Mouse (Mus musculus) forebrain, embryonic 15.5 days (tissue): ENCODE results near the gene Fbxo44. TPM values are rescaled to one million over a fixed set of nuclear protein-coding genes. Genes with fewer than 3 reads are reported as not detected.
"Not testable (repeated sequence)": the region's sequence is repeated elsewhere in the genome, so short reads cannot be mapped to it uniquely, and the experiment has no call there.

Experiments
- ATAC-seq: fragments of 200-750 bp; cut with Nextera tagmentation; replicated peaks from 2 replicates; pipeline ENCODE4 v1.8.0; 2017; ENCODE audit warnings: mild to moderate bottlenecking, moderate TSS enrichment, moderate library complexity
- H3K27ac ChIP-seq: fragments of 300-500 bp; sonication (generic); replicated peaks from 2 replicates; pipeline ENCODE4 v1.5.1; 2015; ENCODE audit warnings: mild to moderate bottlenecking, inconsistent platforms
- H3K27me3 ChIP-seq: fragments of 300-500 bp; sonication (generic); 2 replicates; pipeline ENCODE4 v1.6.1; 2015; ENCODE audit warnings: inconsistent platforms
- H3K36me3 ChIP-seq: fragments of 300-500 bp; sonication (generic); 2 replicates; pipeline ENCODE4 v1.6.1; 2015; ENCODE audit warnings: mild to moderate bottlenecking, inconsistent platforms
- H3K4me1 ChIP-seq: fragments of 300-500 bp; sonication (generic); 2 replicates; pipeline ENCODE4 v1.6.1; 2015; ENCODE audit warnings: inconsistent platforms
- H3K4me2 ChIP-seq: fragments of 300-500 bp; sonication (generic); replicated peaks from 2 replicates; pipeline ENCODE4 v1.6.1; 2015; ENCODE audit warnings: mild to moderate bottlenecking, inconsistent platforms
- H3K4me3 ChIP-seq: fragments of 300-500 bp; sonication (generic); 2 replicates; pipeline ENCODE4 v1.5.1; 2015; ENCODE audit warnings: mild to moderate bottlenecking, inconsistent platforms
- H3K9ac ChIP-seq: fragments of 300-500 bp; sonication (generic); replicated peaks from 2 replicates; pipeline ENCODE4 v1.6.1; 2015; ENCODE audit warnings: mild to moderate bottlenecking, inconsistent platforms
- H3K9me3 ChIP-seq: fragments of 300-500 bp; sonication (generic); 2 replicates; pipeline ENCODE4 v1.6.1; 2016; ENCODE audit warnings: inconsistent platforms
- WGBS: fragments of 180-500 bp; shearing (Covaris S2); methylation state at CpG from one replicate; pipeline ENCODE4 v1.1.7; 2015; ENCODE audit warnings: mixed read lengths; 5-methylcytosine and 5-hydroxymethylcytosine counted together
- polyA plus RNA-seq: library from polyadenylated mRNA; unstranded; fragments of >200 nt; fragmentation: Nextera tagmentation; extraction: Ambion mirVana; gene quantifications from 2 replicates; pipeline ENCODE4 v1.2.1, GENCODE M21; 2015

Gene Fbxo44
- polyA plus RNA-seq, 1 experiment from 2014 or later, result 60.7 TPM

- Histone ChIP-seq H3K9ac (no peak overlapping the region), H3K4me1 (peaks cover 54% of the 10 kb centered on the region), H3K9me3 (no peaks in the 10 kb centered on the region), H3K4me2 (no peak overlapping the region), H3K27me3 (no peaks in the 10 kb centered on the region), H3K36me3 (no peaks in the 10 kb centered on the region), H3K4me3 (no peak overlapping the region), H3K27ac (peak overlapping the region; percentile 88)
- WGBS, result 40% methylated on average over 4 of the region's 4 CpGs
- ATAC-seq, result peak; percentile 81
Measured at GRCm38 (mm10) chr4:148121362-148121761, 38.9 kb downstream of the Fbxo44 start.

- Histone ChIP-seq H3K36me3 (no peaks in the 10 kb centered on the region), H3K27me3 (no peaks in the 10 kb centered on the region), H3K27ac (peak overlapping the region; percentile 88), H3K4me2 (no peak overlapping the region), H3K9ac (no peak overlapping the region), H3K4me3 (no peak overlapping the region), H3K4me1 (peaks cover 50% of the 10 kb centered on the region), H3K9me3 (no peaks in the 10 kb centered on the region)
- ATAC-seq, result 0 out of 2 replicates have a peak, but pooled peaks have one; percentile 0
- WGBS, result 53% methylated on average over 9 of the region's 9 CpGs
Measured at GRCm38 (mm10) chr4:148120555-148120954, 39.7 kb downstream of the Fbxo44 start.

- not testable (repeated sequence) for H3K27ac ChIP-seq, ATAC-seq, H3K9me3 ChIP-seq, H3K9ac ChIP-seq, H3K27me3 ChIP-seq, H3K4me3 ChIP-seq, H3K4me2 ChIP-seq, H3K36me3 ChIP-seq
- WGBS, result 90% methylated on average over 9 of the region's 9 CpGs
- peaks cover 50% of the 10 kb centered on the region for H3K4me1 ChIP-seq
Measured at GRCm38 (mm10) chr4:148119578-148119977, 40.7 kb downstream of the Fbxo44 start.

- Histone ChIP-seq H3K9me3 (no peaks in the 10 kb centered on the region), H3K4me1 (peaks cover 33% of the 10 kb centered on the region), H3K4me3 (no peak overlapping the region), H3K9ac (no peak overlapping the region), H3K4me2 (no peak overlapping the region), H3K27me3 (no peaks in the 10 kb centered on the region), H3K36me3 (peaks cover 16% of the 10 kb centered on the region), H3K27ac (no peak overlapping the region)
- WGBS, result 82% methylated on average over 4 of the region's 4 CpGs
- no peak for ATAC-seq
Measured at GRCm38 (mm10) chr4:148117392-148117791, 42.9 kb downstream of the Fbxo44 start.

- H3K4me3 ChIP-seq, result no peak overlapping the region
- no peak for ATAC-seq
- H3K4me2 ChIP-seq, result no peak overlapping the region
- peaks cover 26% of the 10 kb centered on the region for H3K4me1 ChIP-seq
- no peak overlapping the region for H3K27ac ChIP-seq
- H3K36me3 ChIP-seq, result peaks cover 22% of the 10 kb centered on the region
- 85% methylated on average over 4 of the region's 4 CpGs for WGBS
- H3K27me3 ChIP-seq, result no peaks in the 10 kb centered on the region
- no peak overlapping the region for H3K9ac ChIP-seq
- H3K9me3 ChIP-seq, result no peaks in the 10 kb centered on the region
Measured at GRCm38 (mm10) chr4:148116657-148117056, 43.6 kb downstream of the Fbxo44 start.

GRCm38 (mm10) chr4:148115467-148115866 lies 44.8 kb downstream of the Fbxo44 start:
- Histone ChIP-seq H3K27me3 (no peaks in the 10 kb centered on the region), H3K4me1 (peaks cover 16% of the 10 kb centered on the region), H3K36me3 (peaks cover 24% of the 10 kb centered on the region), H3K9me3 (no peaks in the 10 kb centered on the region), H3K4me2 (no peak overlapping the region), H3K27ac (peak overlapping the region; percentile 75), H3K4me3 (no peak overlapping the region), H3K9ac (no peak overlapping the region)
- WGBS, result 9% methylated on average over 15 of the region's 15 CpGs
- 0 out of 2 replicates have a peak, but pooled peaks have one; percentile 15 for ATAC-seq

- H3K9ac ChIP-seq, result no peak overlapping the region; the same call in 1 of the 2 replicates
- ATAC-seq, result peak; percentile 83
- WGBS, result 7% methylated on average over 15 of the region's 15 CpGs
Measured at GRCm38 (mm10) chr4:148114758-148115391, 45.4 kb downstream of the Fbxo44 start.

GRCm38 (mm10) chr4:148112519-148112918 lies 47.8 kb downstream of the Fbxo44 start:
- Histone ChIP-seq H3K4me3 (no peak overlapping the region), H3K9ac (no peak overlapping the region), H3K27ac (no peak overlapping the region), H3K4me1 (peaks cover 29% of the 10 kb centered on the region), H3K27me3 (no peaks in the 10 kb centered on the region), H3K9me3 (no peaks in the 10 kb centered on the region), H3K4me2 (no peak overlapping the region), H3K36me3 (peaks cover 39% of the 10 kb centered on the region)
- ATAC-seq, result no peak
- 84% methylated on average over 12 of the region's 12 CpGs for WGBS

More at GRCm38 (mm10) chr4:148114758-148115391, 45.4 kb downstream of the Fbxo44 start:
- Histone ChIP-seq H3K4me3 (no peak overlapping the region), H3K4me1 (peaks cover 13% of the 10 kb centered on the region), H3K9me3 (no peaks in the 10 kb centered on the region), H3K4me2 (peak overlapping the region; percentile 7; the same call in 1 of the 2 replicates), H3K27me3 (no peaks in the 10 kb centered on the region), H3K27ac (peak overlapping the region; percentile 75), H3K36me3 (peaks cover 30% of the 10 kb centered on the region)

GRCm38 (mm10) chr4:148109215-148109614 lies 51.1 kb downstream of the Fbxo44 start:
- peaks cover 22% of the 10 kb centered on the region for H3K4me1 ChIP-seq
- no peak overlapping the region for H3K27ac ChIP-seq
- ATAC-seq, result no peak
- WGBS, result 92% methylated on average over 5 of the region's 5 CpGs
- no peaks in the 10 kb centered on the region for H3K9me3 ChIP-seq
- no peaks in the 10 kb centered on the region for H3K27me3 ChIP-seq
- no peak overlapping the region for H3K4me2 ChIP-seq
- no peak overlapping the region for H3K4me3 ChIP-seq
- H3K36me3 ChIP-seq, result peaks cover 45% of the 10 kb centered on the region
- no peak overlapping the region for H3K9ac ChIP-seq

GRCm38 (mm10) chr4:148108565-148109100 lies 51.6 kb downstream of the Fbxo44 start:
- H3K4me3 ChIP-seq, result no peak overlapping the region
- peaks cover 43% of the 10 kb centered on the region for H3K36me3 ChIP-seq
- ATAC-seq, result no peak
- H3K4me1 ChIP-seq, result peaks cover 22% of the 10 kb centered on the region
- no peak overlapping the region for H3K9ac ChIP-seq
- 55% methylated on average over 7 of the region's 7 CpGs for WGBS
- peak overlapping the region; percentile 75 for H3K27ac ChIP-seq
- no peak overlapping the region for H3K4me2 ChIP-seq
- H3K27me3 ChIP-seq, result no peaks in the 10 kb centered on the region
- no peaks in the 10 kb centered on the region for H3K9me3 ChIP-seq

GRCm38 (mm10) chr4:148107621-148108291 lies 52.5 kb downstream of the Fbxo44 start:
- Histone ChIP-seq H3K4me3 (no peak overlapping the region), H3K27me3 (no peaks in the 10 kb centered on the region), H3K36me3 (peaks cover 34% of the 10 kb centered on the region), H3K4me1 (peaks cover 22% of the 10 kb centered on the region), H3K9ac (no peak overlapping the region), H3K27ac (peak overlapping the region; percentile 75), H3K9me3 (no peaks in the 10 kb centered on the region), H3K4me2 (no peak overlapping the region)
- peak; percentile 67 for ATAC-seq
- WGBS, result 60% methylated on average over 22 of the region's 22 CpGs

- no peaks in the 10 kb centered on the region for H3K9me3 ChIP-seq
- H3K4me3 ChIP-seq, result no peak overlapping the region
- H3K27ac ChIP-seq, result no peak overlapping the region
- no peak overlapping the region for H3K4me2 ChIP-seq
- H3K9ac ChIP-seq, result no peak overlapping the region
- ATAC-seq, result no peak
- H3K27me3 ChIP-seq, result no peaks in the 10 kb centered on the region
- H3K36me3 ChIP-seq, result peaks cover 17% of the 10 kb centered on the region; the same call in 1 of the 2 replicates
- peaks cover 33% of the 10 kb centered on the region for H3K4me1 ChIP-seq
- 87% methylated on average over 3 of the region's 3 CpGs for WGBS
Measured at GRCm38 (mm10) chr4:148104146-148104545, 56.1 kb downstream of the Fbxo44 start.
